Mouse (Mus musculus): Measurements from ENCODE around the gene Golga4. TPM values are rescaled to one million over a fixed set of nuclear protein-coding genes. Genes with fewer than 3 reads are reported as not detected.

Golga4 gene
- polyA plus RNA-seq, 1 experiment, result 7.2 TPM

DNA sequence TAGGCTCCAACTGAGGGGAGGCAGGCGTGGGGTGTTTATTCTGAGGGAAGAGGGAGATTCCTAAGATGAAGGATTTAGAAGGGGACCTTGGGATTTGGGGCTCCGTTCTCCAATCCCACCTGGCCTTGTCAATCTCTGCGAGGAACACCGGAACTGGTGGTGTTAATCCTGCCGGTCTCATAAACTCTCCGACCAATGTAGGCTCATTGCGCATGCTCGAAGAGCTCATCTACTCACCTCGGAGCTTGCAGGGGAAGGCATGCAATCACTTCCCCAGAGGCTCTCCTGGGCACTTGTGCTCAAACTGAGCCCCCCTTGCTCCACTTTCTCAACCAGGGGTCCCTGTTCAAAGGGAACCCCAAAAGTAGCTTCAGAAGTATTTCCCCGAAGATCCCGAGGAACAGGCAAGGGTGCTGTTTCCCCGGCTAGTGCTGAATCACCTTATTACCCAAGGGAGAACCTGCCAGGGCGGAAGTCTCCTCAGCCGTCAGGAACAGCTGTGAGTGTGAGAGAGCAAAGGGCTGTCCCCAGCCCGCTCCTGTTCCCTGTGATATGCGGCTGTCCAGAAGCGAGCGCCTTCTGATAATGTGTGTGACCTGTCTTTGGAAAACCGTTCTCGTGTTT lies 106.0 kb downstream of the Golga4 start:
- Histone ChIP-seq H3K36me3 (ENCODE audit: control insufficient read depth, insufficient read depth, low read length) (no peaks in the 10 kb centered on the region), H3K4me1 (ENCODE audit: control insufficient read depth, insufficient read depth, insufficient read length) (peaks cover under 1% of the 10 kb centered on the region), H3K27me3 (ENCODE audit: control insufficient read depth, insufficient read depth, low read length) (no peaks in the 10 kb centered on the region; the same call in 1 of the 2 replicates), H3K27ac (ENCODE audit: insufficient read depth, low read length) (peak overlapping the region; percentile 21; the same call in 1 of the 2 replicates), H3K4me3 (ENCODE audit: extremely low read depth, insufficient read depth, insufficient read length) (peak overlapping the region; percentile 20; the same call in 1 of the 2 replicates)
- TF ChIP-seq POLR2A (IDR thresholded peaks at IDR 0.05; ENCODE audit: low read depth, low read length), result no peak
- no peak for TF ChIP-seq CTCF (IDR thresholded peaks at IDR 0.05; ENCODE audit: extremely low read depth, insufficient read depth, insufficient read length, insufficient replicate concordance)
- 21% methylated on average over 20 of the region's 20 CpGs for WGBS
- peak; percentile 30 to 31 for DNase-seq (ENCODE audit: low read depth in 1 of 2, low spot score in 2 of 2)

DNA sequence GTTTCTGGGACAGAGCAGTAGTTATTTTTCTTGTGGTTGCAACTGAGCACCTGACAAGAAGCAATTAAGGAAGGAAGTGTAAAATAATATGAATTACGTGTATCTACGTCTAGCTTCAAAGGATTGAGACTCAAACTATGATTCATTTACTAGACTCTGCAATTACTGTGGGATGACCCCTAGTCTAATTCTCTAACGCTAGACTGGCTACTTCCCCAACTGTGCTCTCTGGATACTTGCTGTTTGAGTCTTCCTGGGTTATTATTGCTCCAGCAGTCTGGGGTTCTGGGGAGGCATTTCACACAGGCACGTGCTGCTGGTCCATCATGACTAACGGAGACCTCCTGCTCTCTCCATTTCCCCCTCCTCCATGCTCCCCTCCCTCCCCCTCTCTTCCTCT lies 111.2 kb downstream of the Golga4 start:
- no peak overlapping the region for H3K4me3 ChIP-seq (ENCODE audit: extremely low read depth, insufficient read depth, insufficient read length)
- H3K27me3 ChIP-seq (ENCODE audit: control insufficient read depth, insufficient read depth, low read length), result no peaks in the 10 kb centered on the region
- TF ChIP-seq CTCF (IDR thresholded peaks at IDR 0.05; ENCODE audit: extremely low read depth, insufficient read depth, insufficient read length, insufficient replicate concordance) (no peak), POLR2A (IDR thresholded peaks at IDR 0.05; ENCODE audit: low read depth, low read length) (no peak)
- H3K27ac ChIP-seq (ENCODE audit: insufficient read depth, low read length), result no peak overlapping the region
- H3K36me3 ChIP-seq (ENCODE audit: control insufficient read depth, insufficient read depth, low read length), result no peaks in the 10 kb centered on the region
- H3K4me1 ChIP-seq (ENCODE audit: control insufficient read depth, insufficient read depth, insufficient read length), result peaks cover 2% of the 10 kb centered on the region; the same call in 1 of the 2 replicates
- no peak for DNase-seq (ENCODE audit: low read depth in 1 of 2, low spot score in 2 of 2)
- WGBS, result 34% methylated on average over 5 of the region's 5 CpGs

DNA sequence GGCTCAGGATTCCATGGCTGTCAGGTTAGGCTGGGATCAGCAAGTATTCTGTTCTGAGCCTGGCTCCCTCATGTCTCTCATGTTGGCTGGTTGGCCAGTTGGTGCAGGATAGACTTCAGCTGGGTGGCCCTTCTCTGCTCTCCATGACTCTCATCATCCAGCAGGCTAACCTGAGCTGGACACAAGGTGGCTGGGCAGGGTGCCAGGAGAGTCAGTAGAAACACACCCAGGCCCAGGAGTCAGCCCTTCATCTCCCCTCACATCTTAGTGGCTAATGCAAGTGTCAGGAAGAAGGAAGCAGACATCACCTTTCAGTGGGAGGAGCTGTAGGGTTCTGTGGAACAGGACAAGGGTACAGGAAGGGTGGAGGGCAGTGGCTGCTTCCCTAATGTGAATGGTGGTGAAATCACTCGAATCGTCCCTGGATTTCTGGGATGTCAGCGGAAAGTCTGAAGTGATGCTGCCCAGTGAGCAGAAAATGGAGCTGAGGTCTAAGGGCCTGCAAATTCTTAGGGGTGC lies 112.7 kb downstream of the Golga4 start:
- H3K4me1 ChIP-seq (ENCODE audit: control insufficient read depth, insufficient read depth, insufficient read length), result peaks cover 2% of the 10 kb centered on the region; the same call in 1 of the 2 replicates
- peak overlapping the region; percentile 24; the same call in 1 of the 2 replicates for H3K27ac ChIP-seq (ENCODE audit: insufficient read depth, low read length)
- WGBS, result 51% methylated on average over 3 of the region's 3 CpGs
- H3K27me3 ChIP-seq (ENCODE audit: control insufficient read depth, insufficient read depth, low read length), result no peaks in the 10 kb centered on the region
- TF ChIP-seq CTCF (IDR thresholded peaks at IDR 0.05; ENCODE audit: extremely low read depth, insufficient read depth, insufficient read length, insufficient replicate concordance), result no peak
- TF ChIP-seq POLR2A (IDR thresholded peaks at IDR 0.05; ENCODE audit: low read depth, low read length), result no peak
- no peaks in the 10 kb centered on the region for H3K36me3 ChIP-seq (ENCODE audit: control insufficient read depth, insufficient read depth, low read length)
- no peak for DNase-seq (ENCODE audit: low read depth in 1 of 2, low spot score in 2 of 2)
- H3K4me3 ChIP-seq (ENCODE audit: extremely low read depth, insufficient read depth, insufficient read length), result no peak overlapping the region

DNA sequence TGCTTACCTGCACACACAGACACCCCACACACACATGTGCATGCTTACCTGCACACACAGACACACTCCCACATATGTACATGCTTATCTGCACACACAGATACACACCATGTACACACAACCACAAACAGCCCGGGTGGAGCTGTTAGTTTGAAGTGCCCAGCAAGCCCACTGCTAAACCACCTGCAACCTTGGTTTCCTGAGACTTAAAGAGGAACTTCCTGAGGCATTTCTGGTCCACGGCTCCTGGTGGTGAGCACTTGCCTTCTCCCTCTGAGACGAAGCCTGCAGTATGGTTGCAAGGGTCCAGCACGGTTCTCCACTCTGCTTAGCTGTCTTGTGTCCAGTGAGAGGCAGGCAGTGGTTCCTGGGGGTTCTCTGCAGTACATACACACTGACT lies 114.7 kb downstream of the Golga4 start:
- no peak for DNase-seq (ENCODE audit: low read depth in 1 of 2, low spot score in 2 of 2)
- Histone ChIP-seq H3K36me3 (ENCODE audit: control insufficient read depth, insufficient read depth, low read length) (no peaks in the 10 kb centered on the region), H3K4me1 (ENCODE audit: control insufficient read depth, insufficient read depth, insufficient read length) (peaks cover 2% of the 10 kb centered on the region; the same call in 1 of the 2 replicates), H3K27ac (ENCODE audit: insufficient read depth, low read length) (no peak overlapping the region), H3K27me3 (ENCODE audit: control insufficient read depth, insufficient read depth, low read length) (no peaks in the 10 kb centered on the region), H3K4me3 (ENCODE audit: extremely low read depth, insufficient read depth, insufficient read length) (no peak overlapping the region)
- no peak for TF ChIP-seq CTCF (IDR thresholded peaks at IDR 0.05; ENCODE audit: extremely low read depth, insufficient read depth, insufficient read length, insufficient replicate concordance)
- no peak for TF ChIP-seq POLR2A (IDR thresholded peaks at IDR 0.05; ENCODE audit: low read depth, low read length)
- WGBS, result 8% methylated on average over 4 of the region's 4 CpGs

DNA sequence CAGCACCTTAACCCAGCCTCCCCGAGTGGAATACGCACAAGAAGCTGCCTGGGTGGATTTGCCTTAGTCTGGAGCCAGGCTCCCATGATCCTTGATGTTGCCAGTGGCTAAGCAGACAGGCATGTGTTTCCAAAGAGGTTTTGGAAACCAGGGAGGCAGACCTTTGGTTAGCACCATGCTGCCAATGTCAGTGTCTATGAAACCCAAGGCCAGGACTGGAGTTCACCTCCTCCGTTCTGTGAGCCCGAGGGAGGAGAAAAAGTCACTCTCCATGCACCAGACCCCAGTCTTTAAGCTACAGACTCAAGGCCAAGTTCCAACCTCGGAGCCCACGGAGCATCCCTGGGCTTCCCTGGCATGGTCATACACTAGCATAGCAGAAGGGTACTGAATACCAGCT lies 115.6 kb downstream of the Golga4 start:
- Histone ChIP-seq H3K27me3 (ENCODE audit: control insufficient read depth, insufficient read depth, low read length) (no peaks in the 10 kb centered on the region), H3K4me3 (ENCODE audit: extremely low read depth, insufficient read depth, insufficient read length) (no peak overlapping the region), H3K4me1 (ENCODE audit: control insufficient read depth, insufficient read depth, insufficient read length) (peaks cover 2% of the 10 kb centered on the region; the same call in 1 of the 2 replicates), H3K36me3 (ENCODE audit: control insufficient read depth, insufficient read depth, low read length) (no peaks in the 10 kb centered on the region), H3K27ac (ENCODE audit: insufficient read depth, low read length) (no peak overlapping the region)
- DNase-seq (ENCODE audit: low read depth in 1 of 2, low spot score in 2 of 2), result no peak
- TF ChIP-seq CTCF (IDR thresholded peaks at IDR 0.05; ENCODE audit: extremely low read depth, insufficient read depth, insufficient read length, insufficient replicate concordance) (no peak), POLR2A (IDR thresholded peaks at IDR 0.05; ENCODE audit: low read depth, low read length) (no peak)
- 63% methylated on average over 6 of the region's 6 CpGs for WGBS

DNA sequence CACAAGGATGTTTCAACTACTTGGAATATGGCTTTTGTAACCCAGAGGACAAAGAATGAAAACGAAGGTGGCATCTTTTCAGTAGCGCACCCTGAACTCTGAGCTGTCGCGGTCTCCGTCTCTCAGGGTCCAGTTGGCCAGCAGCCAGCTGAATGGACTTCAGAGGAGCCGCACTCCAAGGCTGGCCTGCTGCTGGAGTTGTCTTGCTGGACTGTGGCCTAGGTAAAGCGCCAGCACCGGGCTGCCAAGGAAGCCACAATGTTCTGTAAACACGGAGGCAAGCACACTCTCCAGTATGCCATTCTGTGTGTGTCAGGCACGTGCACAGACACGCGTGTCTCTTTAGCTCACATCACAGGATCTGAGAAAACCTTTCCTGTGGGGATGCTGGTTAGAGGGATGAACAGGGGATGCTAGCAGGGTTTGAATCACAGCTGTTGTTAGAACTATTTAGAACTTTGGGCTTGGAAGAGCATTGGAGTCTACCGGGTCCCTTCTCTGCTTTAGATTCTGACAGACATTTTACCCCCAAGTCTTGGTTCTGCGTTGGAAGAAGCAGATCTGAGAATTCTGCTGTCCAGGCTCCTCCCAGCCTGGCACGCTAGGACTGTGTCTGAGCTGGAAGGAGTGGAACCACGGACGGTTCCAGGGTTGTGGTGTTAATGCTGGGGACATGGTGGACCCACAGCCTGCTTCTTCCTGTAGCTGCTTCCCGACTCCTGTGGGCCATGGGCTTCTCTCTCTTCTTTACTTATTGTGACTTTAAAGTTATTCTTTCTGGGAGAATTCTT lies 116.5 kb downstream of the Golga4 start:
- WGBS, result 86% methylated on average over 18 of the region's 18 CpGs
- DNase-seq (ENCODE audit: low read depth in 1 of 2, low spot score in 2 of 2), result no peak
- H3K4me3 ChIP-seq (ENCODE audit: extremely low read depth, insufficient read depth, insufficient read length), result no peak overlapping the region
- TF ChIP-seq POLR2A (IDR thresholded peaks at IDR 0.05; ENCODE audit: low read depth, low read length) (no peak), CTCF (IDR thresholded peaks at IDR 0.05; ENCODE audit: extremely low read depth, insufficient read depth, insufficient read length, insufficient replicate concordance) (no peak)
- no peak overlapping the region for H3K27ac ChIP-seq (ENCODE audit: insufficient read depth, low read length)
- H3K27me3 ChIP-seq (ENCODE audit: control insufficient read depth, insufficient read depth, low read length), result no peaks in the 10 kb centered on the region
- peaks cover 2% of the 10 kb centered on the region; the same call in 1 of the 2 replicates for H3K4me1 ChIP-seq (ENCODE audit: control insufficient read depth, insufficient read depth, insufficient read length)
- H3K36me3 ChIP-seq (ENCODE audit: control insufficient read depth, insufficient read depth, low read length), result no peaks in the 10 kb centered on the region

Data from spleen, adult 2 months (tissue).